Mouse (Mus musculus) heart, adult 2 months (tissue): ENCODE data around the gene Olfr1511. TPM values are rescaled to one million over a fixed set of nuclear protein-coding genes. Genes with fewer than 3 reads are reported as not detected.

Source experiments
- DNase-seq, 2 experiments: peaks; one replicate each; pipeline ENCODE4 v3.0.0; 2021
- H3K27ac ChIP-seq: fragments of 200-600 bp; 2 replicates; pipeline ENCODE4 v1.8.1; 2022
- H3K27me3 ChIP-seq: fragments of 200-500 bp; 2 replicates; pipeline ENCODE4 v1.6.1; 2012; ENCODE audit warnings: mild to moderate bottlenecking, low read length, inconsistent platforms, mixed read lengths; ENCODE audit not compliant: control insufficient read depth, insufficient read depth
- H3K36me3 ChIP-seq: fragments of 200-500 bp; 2 replicates; pipeline ENCODE4 v1.6.1; 2012; ENCODE audit warnings: low read length, inconsistent platforms; ENCODE audit not compliant: control insufficient read depth, insufficient read depth
- H3K4me1 ChIP-seq: fragments of 200-500 bp; 2 replicates; pipeline ENCODE4 v1.6.1; 2011; ENCODE audit warnings: low read length; ENCODE audit not compliant: control insufficient read depth, insufficient read depth
- H3K4me3 ChIP-seq: fragments of 200-600 bp; 2 replicates; pipeline ENCODE4 v1.8.1; 2022
- H3K79me2 ChIP-seq: fragments of 200-500 bp; replicated peaks from 2 replicates; pipeline ENCODE4 v1.6.1; 2012; ENCODE audit warnings: mild to moderate bottlenecking, inconsistent platforms, low read length, moderate library complexity, mixed read lengths; ENCODE audit not compliant: control insufficient read depth, insufficient read depth
- H3K9ac ChIP-seq: fragments of 200-500 bp; 2 replicates; pipeline ENCODE4 v1.6.1; 2012; ENCODE audit warnings: low read depth, mild to moderate bottlenecking, control low read depth, inconsistent platforms, low read length, mixed read lengths
- CTCF ChIP-seq: fragments of 200-600 bp; IDR thresholded peaks from 2 replicates; pipeline ENCODE4 v1.8.1; 2022; ENCODE audit warnings: antibody characterized with exemption, mild to moderate bottlenecking, moderate library complexity
- EP300 ChIP-seq: fragments of 200-500 bp; IDR thresholded peaks from 2 replicates; pipeline ENCODE4 v1.6.1; 2011; ENCODE audit warnings: low read depth, low read length, control low read depth; ENCODE audit not compliant: insufficient read depth
- POLR2A ChIP-seq: fragments of 200-500 bp; IDR thresholded peaks from 2 replicates; pipeline ENCODE4 v1.6.1; 2011; ENCODE audit warnings: mild to moderate bottlenecking, low read depth, low read length, control low read depth; ENCODE audit not compliant: insufficient read depth
- WGBS: fragments of 180-500 bp; shearing (Covaris S2); methylation state at CpG from one replicate; pipeline ENCODE4 v1.1.7; 2018; 5-methylcytosine and 5-hydroxymethylcytosine counted together
- intact Hi-C: fragments of 180-260 bp; cut with DNase I; formaldehyde crosslinking; loops from one replicate; pipeline ENCODE4 v1.15.1; 2025
- polyA plus RNA-seq: library from polyadenylated mRNA; depleted of rRNA; stranded (reverse); fragments of >200 nt; gene quantifications from 2 replicates; pipeline ENCODE4 v1.2.3, GENCODE M21; 2012; rRNA removed
- total RNA-seq, 2 experiments: library from RNA; stranded (reverse); gene quantifications; 2 replicates each; pipeline ENCODE4 v1.2.3; 2021

Olfr1511 gene
- total and polyA plus RNA-seq, 3 experiments, result not detected

DNA sequence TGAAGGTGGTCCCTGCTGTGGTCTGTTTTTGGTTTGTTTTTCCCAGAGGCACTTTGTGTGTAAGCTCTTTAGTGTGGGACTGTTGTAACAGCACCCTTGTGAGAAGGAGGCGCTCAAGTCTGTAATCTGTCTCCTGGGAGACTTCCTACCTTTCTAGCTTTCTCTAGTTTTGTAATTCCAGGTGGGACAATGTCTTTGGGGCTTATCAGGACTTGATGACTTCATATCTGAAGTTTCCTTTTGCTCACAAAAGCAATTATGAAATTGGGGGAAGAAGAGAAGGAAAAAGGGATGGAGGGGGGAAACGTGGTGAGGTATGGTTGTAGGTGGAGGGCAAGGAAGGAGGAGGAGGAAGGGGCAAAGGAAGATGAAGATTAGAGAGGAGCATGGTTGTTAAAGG is 18.1 kb downstream of the Olfr1511 start, which contains the start of gene Olfr1512:
Gene Olfr1512 (minus strand): TSS at position 101 of the 400 bp plus-strand sequence.
- intact Hi-C loops, result no loop called here
- WGBS, result 64% methylated on average over 2 of the region's 2 CpGs

DNA sequence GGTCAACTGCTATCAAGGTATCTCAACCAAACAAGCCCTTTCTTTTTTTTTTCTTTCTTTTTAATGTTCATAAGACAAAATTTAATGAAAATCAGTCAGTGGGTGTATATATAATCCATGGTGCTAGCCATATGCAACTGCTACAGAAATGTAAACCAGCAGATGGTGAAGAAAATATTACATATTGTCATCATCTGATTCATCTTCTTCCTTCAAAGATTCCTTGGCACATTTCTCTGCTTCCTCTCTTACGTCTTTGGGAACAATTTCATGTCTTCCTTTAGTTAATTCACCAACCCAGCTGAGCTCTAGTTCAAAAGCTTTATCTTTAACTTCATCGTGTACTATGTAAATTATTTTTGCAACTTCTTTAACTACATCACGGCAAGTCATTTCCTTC is 28.4 kb downstream of the Olfr1511 start:
- 73% methylated on average over 3 of the region's 3 CpGs for WGBS
- H3K27me3 ChIP-seq, result no peaks in the 10 kb centered on the region
- H3K4me1 ChIP-seq, result no peaks in the 10 kb centered on the region
- intact Hi-C loops, result no loop called here
- no peak overlapping the region for H3K4me3 ChIP-seq
- H3K79me2 ChIP-seq, result no peaks in the 10 kb centered on the region
- no peaks in the 10 kb centered on the region for H3K36me3 ChIP-seq
- no peak overlapping the region for H3K27ac ChIP-seq
- DNase-seq, result no peak
- no peak overlapping the region for H3K9ac ChIP-seq
- TF ChIP-seq EP300 (no peak), CTCF (no peak), POLR2A (no peak)

More for the DNA sequence above, 18.1 kb downstream of the Olfr1511 start, which contains the start of gene Olfr1512:
- no peaks in the 10 kb centered on the region for H3K4me1 ChIP-seq
- H3K27ac ChIP-seq, result no peak within 1 kb of the TSS
- H3K9ac ChIP-seq, result no peak within 1 kb of the TSS
- no peak within 1 kb of the TSS for H3K4me3 ChIP-seq
- TF ChIP-seq CTCF, result no peak
- no peak for TF ChIP-seq EP300
- TF ChIP-seq POLR2A, result no peak
- no peaks in the 10 kb centered on the region for H3K27me3 ChIP-seq
- H3K36me3 ChIP-seq, result no peaks in the 10 kb centered on the region
- no peak for DNase-seq
- H3K79me2 ChIP-seq, result no peaks in the 10 kb centered on the region

DNA sequence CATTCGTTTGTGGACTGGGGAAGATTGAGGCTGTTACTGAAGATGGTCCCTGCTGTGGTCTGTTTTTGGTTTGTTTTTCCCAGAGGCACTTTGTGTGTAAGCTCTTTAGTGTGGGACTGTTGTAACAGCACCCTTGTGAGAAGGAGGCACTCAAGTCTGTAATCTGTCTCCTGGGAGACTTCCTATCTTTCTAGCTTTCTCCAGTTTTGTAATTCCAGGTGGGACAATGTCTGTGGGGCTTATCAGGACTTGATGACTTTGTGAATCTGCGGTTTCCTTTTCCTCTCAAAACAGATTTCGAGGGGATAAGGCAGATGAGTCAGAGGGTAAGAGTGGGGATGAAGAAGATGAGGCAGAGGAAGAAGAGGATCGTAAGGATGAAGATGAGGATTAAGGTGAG is 40.9 kb downstream of the Olfr1511 start, which contains the start of gene Olfr1513:
Gene Olfr1513 (minus strand): TSS at position 101 of the 400 bp plus-strand sequence.
- 44% methylated on average over 4 of the region's 4 CpGs for WGBS
- Histone ChIP-seq H3K27ac (no peak within 1 kb of the TSS), H3K36me3 (no peaks in the 10 kb centered on the region), H3K9ac (no peak within 1 kb of the TSS), H3K4me3 (no peak within 1 kb of the TSS), H3K4me1 (no peaks in the 10 kb centered on the region), H3K79me2 (no peaks in the 10 kb centered on the region), H3K27me3 (no peaks in the 10 kb centered on the region; the same call in 1 of the 2 replicates)
- TF ChIP-seq EP300 (no peak), CTCF (no peak), POLR2A (no peak)
- no peak for DNase-seq
- intact Hi-C loops, result no loop called here

Other genes starting within 250 kb of the Olfr1511 start
- 10 to 100 TPM; 23.9 to 24.7 TPM for gene Supt16, start 200.0 kb downstream of the Olfr1511 start, total RNA-seq
- gene Supt16, start 200.0 kb downstream of the Olfr1511 start, polyA plus RNA-seq, result 5.3 and 8.8 TPM in 2 replicates
- gene Chd8, start 139.6 kb downstream of the Olfr1511 start, total RNA-seq, result 10 to 100 TPM; 36.7 to 45.2 TPM
- 14.3 and 21.0 TPM in 2 replicates for gene Chd8, start 139.6 kb downstream of the Olfr1511 start, polyA plus RNA-seq
- 10 to 100 TPM; 32.8 to 37.5 TPM for gene Tox4, start 118.2 kb downstream of the Olfr1511 start, total RNA-seq
- 23.3 and 41.1 TPM in 2 replicates for gene Tox4, start 118.2 kb downstream of the Olfr1511 start, polyA plus RNA-seq
- 1 to 10 TPM; 4.8 to 5.2 TPM for gene Rab2b, start 117.8 kb downstream of the Olfr1511 start, total RNA-seq
- gene Rab2b, start 117.8 kb downstream of the Olfr1511 start, polyA plus RNA-seq, result 6.9 and 10.1 TPM in 2 replicates
- 10 to 100 TPM; 17.8 to 20.4 TPM for gene Mettl3, start 92.3 kb downstream of the Olfr1511 start, total RNA-seq
- gene Mettl3, start 92.3 kb downstream of the Olfr1511 start, polyA plus RNA-seq, result 15.7 and 19.4 TPM in 2 replicates
- 1 to 10 TPM in 1 of 2 experiments, under 1 TPM in 1; 0.98 to 2.0 TPM for gene Sall2, start 68.6 kb downstream of the Olfr1511 start, total RNA-seq
- gene Sall2, start 68.6 kb downstream of the Olfr1511 start, polyA plus RNA-seq, result 1.6 and 2.3 TPM in 2 replicates
- not detected for gene Olfr1513, start 41.0 kb downstream of the Olfr1511 start, total RNA-seq
- not detected in 2 replicates for gene Olfr1513, start 41.0 kb downstream of the Olfr1511 start, polyA plus RNA-seq
- not detected for gene Olfr1512, start 18.2 kb downstream of the Olfr1511 start, total RNA-seq
- not detected in 2 replicates for gene Olfr1512, start 18.2 kb downstream of the Olfr1511 start, polyA plus RNA-seq
- gene Olfr1510, start 17.0 kb upstream of the Olfr1511 start, total RNA-seq, result not detected
- gene Olfr1510, start 17.0 kb upstream of the Olfr1511 start, polyA plus RNA-seq, result not detected in 2 replicates
- gene Olfr1509, start 45.6 kb upstream of the Olfr1511 start, total RNA-seq, result not detected
- gene Olfr1509, start 45.6 kb upstream of the Olfr1511 start, polyA plus RNA-seq, result not detected in 2 replicates
- not detected for gene Olfr1508, start 70.1 kb upstream of the Olfr1511 start, total RNA-seq
- gene Olfr1508, start 70.1 kb upstream of the Olfr1511 start, polyA plus RNA-seq, result not detected in 2 replicates
- not detected for gene Olfr1507, start 98.4 kb upstream of the Olfr1511 start, total RNA-seq
- not detected in 2 replicates for gene Olfr1507, start 98.4 kb upstream of the Olfr1511 start, polyA plus RNA-seq